ENCODE assay signal across 17 mouse cellular contexts in genomic region chr6:119251704-119252103, GRCm38 (mm10). TPM values are rescaled to one million over a fixed set of nuclear protein-coding genes. Genes with fewer than 3 reads are reported as not detected.
"Had no signal": no experiment of that assay in that cellular context is flagged by ENCODE, and none has a peak within 500 bp of the region (broad histone marks: within the 10 kb centered on the region; RNA-seq: fewer than 3 reads in every experiment).

No protein-coding gene starts in this region.

- H3K36me3 ChIP-seq: neural tube, embryonic 12.5 days; neural tube, embryonic 13.5 days; neural tube, embryonic 15.5 days; stomach, embryonic 15.5 days had no signal

- H3K4me3 ChIP-seq: neural tube, embryonic 12.5 days; neural tube, embryonic 13.5 days; neural tube, embryonic 15.5 days; stomach, embryonic 15.5 days had no signal

- H3K4me2 ChIP-seq: neural tube, embryonic 12.5 days; neural tube, embryonic 13.5 days; neural tube, embryonic 15.5 days; stomach, embryonic 15.5 days had no signal

- H3K4me1 ChIP-seq: neural tube, embryonic 12.5 days; neural tube, embryonic 13.5 days; neural tube, embryonic 15.5 days; stomach, embryonic 15.5 days had no signal

- H3K9ac ChIP-seq: neural tube, embryonic 12.5 days; neural tube, embryonic 13.5 days; neural tube, embryonic 15.5 days; stomach, embryonic 15.5 days had no signal

- DNase-seq: right cerebral cortex, adult 18-20 months; right cerebral cortex, postnatal 14 days; right cerebral cortex, postnatal 25 days; right cerebral cortex, postnatal 4 days; spleen, adult 18-20 months; thymus, adult 18-20 months; thymus, adult 2 months; thymus, postnatal 14 days; thymus, postnatal 25 days; thymus, postnatal 36 days; thymus, postnatal 4 days had no signal

- H3K9me3 ChIP-seq: neural tube, embryonic 12.5 days; neural tube, embryonic 15.5 days; stomach, embryonic 15.5 days had no signal

- H3K27ac ChIP-seq: neural tube, embryonic 12.5 days; neural tube, embryonic 13.5 days; neural tube, embryonic 15.5 days; stomach, embryonic 15.5 days; stomach, postnatal 0 days had no signal

- H3K27me3 ChIP-seq: neural tube, embryonic 12.5 days; neural tube, embryonic 13.5 days; neural tube, embryonic 15.5 days; stomach, embryonic 15.5 days had no signal

RNA-seq across cellular contexts. Expression of gene Cacna2d4, which starts 15.4 kb away (rescaled TPM):
- polyA plus RNA-seq: stomach, embryonic 16.5 days had no signal
